Mouse (Mus musculus) hindbrain, postnatal 0 days (tissue): ENCODE results near the gene Aifm1. TPM values are rescaled to one million over a fixed set of nuclear protein-coding genes. Genes with fewer than 3 reads are reported as not detected.

Experiments
- ATAC-seq: fragments of 200-750 bp; cut with Nextera tagmentation; 2 replicates; pipeline ENCODE4 v1.8.0; 2017; ENCODE audit warnings: mild to moderate bottlenecking, moderate TSS enrichment, moderate library complexity
- DNase-seq: peaks from one replicate; pipeline ENCODE4 v3.0.0-alpha.2; 2015; ENCODE audit warnings: low spot score
- H3K27ac ChIP-seq: fragments of 300-500 bp; sonication (generic); 2 replicates; pipeline ENCODE4 v1.5.1; 2014; ENCODE audit warnings: mild to moderate bottlenecking
- H3K27me3 ChIP-seq: fragments of 300-500 bp; sonication (generic); 2 replicates; pipeline ENCODE4 v1.6.1; 2014; ENCODE audit warnings: low read length, mixed read lengths; ENCODE audit not compliant: insufficient read depth
- H3K36me3 ChIP-seq: fragments of 300-500 bp; sonication (generic); 2 replicates; pipeline ENCODE4 v1.6.1; 2014; ENCODE audit warnings: low read length, mixed read lengths; ENCODE audit not compliant: insufficient read depth
- H3K4me1 ChIP-seq: fragments of 300-500 bp; sonication (generic); 2 replicates; pipeline ENCODE4 v1.6.1; 2014; ENCODE audit warnings: antibody characterized with exemption, low read length, mixed read lengths; ENCODE audit not compliant: insufficient read depth
- H3K4me2 ChIP-seq: fragments of 300-500 bp; sonication (generic); 2 replicates; pipeline ENCODE4 v1.6.1; 2014; ENCODE audit warnings: low read depth, mild to moderate bottlenecking, low read length, moderate library complexity, mixed read lengths
- H3K4me3 ChIP-seq: fragments of 300-500 bp; sonication (generic); 2 replicates; pipeline ENCODE4 v1.5.1; 2014; ENCODE audit warnings: low read length
- H3K9ac ChIP-seq: fragments of 300-500 bp; sonication (generic); replicated peaks from 2 replicates; pipeline ENCODE4 v1.6.1; 2014; ENCODE audit warnings: mild to moderate bottlenecking, low read length, moderate library complexity, mixed read lengths
- H3K9me3 ChIP-seq: fragments of 300-500 bp; sonication (generic); 2 replicates; pipeline ENCODE4 v1.6.1; 2016; ENCODE audit warnings: low read length, mixed read lengths
- CTCF ChIP-seq: IDR thresholded peaks from 2 replicates; pipeline ENCODE4 v1.5.1; 2016; ENCODE audit warnings: antibody characterized with exemption, control low read depth, low read depth
- WGBS: fragments of 180-500 bp; shearing (Covaris S2); extraction: QIAGEN DNeasy Blood & Tissue Kit; methylation state at CpG from one replicate; pipeline ENCODE4 v1.1.7; 2014; 5-methylcytosine and 5-hydroxymethylcytosine counted together
- polyA plus RNA-seq: library from polyadenylated mRNA; unstranded; fragments of >200 nt; fragmentation: Nextera tagmentation; extraction: Ambion mirVana; gene quantifications from 2 replicates; pipeline ENCODE4 v1.2.1, GENCODE M21; 2015
- total RNA-seq: library from RNA; depleted of rRNA; stranded (reverse); fragments of >200 nt; gene quantifications from 2 replicates; pipeline ENCODE4 v1.2.3, GENCODE M21; 2014

Aifm1 gene
- total and polyA plus RNA-seq, 2 experiments from 2014 or later, result 7.2 to 32.9 TPM

DNA sequence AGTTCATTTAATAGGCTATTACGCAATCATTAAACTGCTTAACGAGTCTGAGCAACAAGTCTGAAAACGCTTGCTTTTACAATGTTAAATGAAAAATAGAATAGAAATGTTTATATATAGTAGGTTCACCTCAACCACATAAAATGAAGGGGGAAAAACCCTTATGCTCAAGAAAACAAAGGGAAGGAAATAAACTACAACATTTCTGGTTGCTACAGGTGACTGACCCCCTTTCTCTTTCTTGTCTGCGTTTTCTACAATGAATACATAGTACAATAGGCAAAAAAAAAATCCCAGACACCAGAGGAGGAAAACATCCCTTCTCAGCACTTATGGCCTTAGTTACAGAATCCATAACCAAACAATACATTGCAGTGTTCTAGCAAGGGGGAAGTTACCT, 32.3 kb downstream of the Aifm1 start:
- no peaks in the 10 kb centered on the region for H3K36me3 ChIP-seq
- no peak for ATAC-seq
- no peak for DNase-seq
- no peaks in the 10 kb centered on the region for H3K27me3 ChIP-seq
- no peak overlapping the region for H3K4me3 ChIP-seq
- no peak overlapping the region for H3K9ac ChIP-seq
- H3K9me3 ChIP-seq, result no peaks in the 10 kb centered on the region
- WGBS, result 86% methylated on average over 4 of the region's 4 CpGs
- no peak overlapping the region for H3K27ac ChIP-seq
- no peak overlapping the region for H3K4me2 ChIP-seq
- H3K4me1 ChIP-seq, result no peaks in the 10 kb centered on the region
- no peak for TF ChIP-seq CTCF

DNA sequence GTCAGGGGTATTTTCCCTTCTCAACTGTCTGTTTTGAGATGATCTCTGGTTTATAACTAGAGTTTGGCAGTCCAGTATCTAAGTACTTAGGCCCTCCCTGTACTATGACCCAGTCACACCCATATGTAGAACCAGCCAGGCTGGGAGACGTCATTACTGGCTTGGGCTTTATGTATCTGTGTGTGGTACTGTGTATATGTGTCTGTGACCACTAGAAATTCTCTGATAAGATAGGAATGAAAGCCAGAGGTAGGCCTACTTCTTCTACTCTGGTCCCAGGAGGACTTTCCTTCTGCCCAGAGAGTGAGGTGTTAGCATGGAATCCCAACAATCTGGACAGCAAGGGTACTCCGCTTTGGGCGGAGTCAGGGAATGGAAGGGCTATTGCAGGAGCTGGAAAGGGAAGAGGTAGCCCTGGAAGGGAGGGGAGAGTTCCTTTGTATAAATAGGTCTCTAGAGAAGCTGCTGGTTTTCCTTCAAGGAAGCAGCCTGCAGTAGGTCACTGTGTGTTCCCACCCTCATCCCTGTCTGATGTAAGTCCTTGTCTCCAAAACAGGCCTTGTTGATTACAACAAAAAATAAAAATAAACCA, 45.9 kb downstream of the Aifm1 start:
- TF ChIP-seq CTCF, result no peak
- DNase-seq (no peak), ATAC-seq (no peak)
- no peak overlapping the region for H3K4me2 ChIP-seq
- no peaks in the 10 kb centered on the region for H3K36me3 ChIP-seq
- no peaks in the 10 kb centered on the region for H3K9me3 ChIP-seq
- 85% methylated on average over 3 of the region's 3 CpGs for WGBS
- H3K4me1 ChIP-seq, result no peaks in the 10 kb centered on the region
- H3K4me3 ChIP-seq, result no peak overlapping the region
- H3K9ac ChIP-seq, result no peak overlapping the region
- no peak overlapping the region for H3K27ac ChIP-seq
- no peaks in the 10 kb centered on the region for H3K27me3 ChIP-seq

- no peak for ATAC-seq
- no peaks in the 10 kb centered on the region for H3K36me3 ChIP-seq
- no peak for DNase-seq
- no peaks in the 10 kb centered on the region for H3K27me3 ChIP-seq
- no peak overlapping the region for H3K4me3 ChIP-seq
- TF ChIP-seq CTCF, result no peak
- no peak overlapping the region for H3K4me2 ChIP-seq
- H3K4me1 ChIP-seq, result no peaks in the 10 kb centered on the region
- H3K9ac ChIP-seq, result no peak overlapping the region
- H3K9me3 ChIP-seq, result no peaks in the 10 kb centered on the region
- WGBS, result 87% methylated on average over 2 of the region's 2 CpGs
- no peak overlapping the region for H3K27ac ChIP-seq
These were observed 47.2 kb downstream of the Aifm1 start for GRCm38 (mm10) chrX:48466174-48466573.

GRCm38 (mm10) chrX:48464436-48464835, 48.9 kb downstream of the Aifm1 start:
- H3K4me3 ChIP-seq, result no peak overlapping the region
- WGBS, result 87% methylated on average over 6 of the region's 6 CpGs
- H3K36me3 ChIP-seq, result no peaks in the 10 kb centered on the region
- no peak for TF ChIP-seq CTCF
- no peaks in the 10 kb centered on the region for H3K4me1 ChIP-seq
- no peaks in the 10 kb centered on the region for H3K27me3 ChIP-seq
- ATAC-seq, result no peak
- H3K9ac ChIP-seq, result no peak overlapping the region
- DNase-seq, result no peak
- H3K9me3 ChIP-seq, result no peaks in the 10 kb centered on the region
- no peak overlapping the region for H3K4me2 ChIP-seq
- no peak overlapping the region for H3K27ac ChIP-seq

DNA sequence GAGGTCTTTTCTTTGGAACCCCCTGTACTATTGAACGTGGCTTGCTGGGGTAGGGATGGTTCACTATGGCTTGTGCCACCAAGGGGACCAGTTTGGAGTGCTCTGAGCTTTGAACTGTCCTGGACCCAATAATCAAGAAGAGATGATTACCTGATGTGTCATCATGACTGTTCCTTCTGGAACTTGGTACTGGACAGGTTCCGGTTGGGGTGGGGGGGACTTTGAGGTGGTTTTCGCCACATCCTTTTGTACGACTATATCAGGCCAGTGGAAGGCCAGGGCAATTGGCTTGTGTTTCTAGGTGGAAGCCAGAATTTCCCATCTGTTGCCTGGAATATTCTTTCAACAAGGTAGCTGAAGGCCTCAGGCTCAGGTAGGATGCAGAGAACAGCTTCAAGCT, 49.7 kb downstream of the Aifm1 start:
- H3K36me3 ChIP-seq, result no peaks in the 10 kb centered on the region
- no peak overlapping the region for H3K4me3 ChIP-seq
- ATAC-seq, result no peak
- H3K27me3 ChIP-seq, result no peaks in the 10 kb centered on the region
- TF ChIP-seq CTCF, result no peak
- H3K27ac ChIP-seq, result no peak overlapping the region
- DNase-seq, result no peak
- no peaks in the 10 kb centered on the region for H3K4me1 ChIP-seq
- H3K4me2 ChIP-seq, result no peak overlapping the region
- no peaks in the 10 kb centered on the region for H3K9me3 ChIP-seq
- no peak overlapping the region for H3K9ac ChIP-seq
- WGBS, result 92% methylated on average over 4 of the region's 4 CpGs

DNA sequence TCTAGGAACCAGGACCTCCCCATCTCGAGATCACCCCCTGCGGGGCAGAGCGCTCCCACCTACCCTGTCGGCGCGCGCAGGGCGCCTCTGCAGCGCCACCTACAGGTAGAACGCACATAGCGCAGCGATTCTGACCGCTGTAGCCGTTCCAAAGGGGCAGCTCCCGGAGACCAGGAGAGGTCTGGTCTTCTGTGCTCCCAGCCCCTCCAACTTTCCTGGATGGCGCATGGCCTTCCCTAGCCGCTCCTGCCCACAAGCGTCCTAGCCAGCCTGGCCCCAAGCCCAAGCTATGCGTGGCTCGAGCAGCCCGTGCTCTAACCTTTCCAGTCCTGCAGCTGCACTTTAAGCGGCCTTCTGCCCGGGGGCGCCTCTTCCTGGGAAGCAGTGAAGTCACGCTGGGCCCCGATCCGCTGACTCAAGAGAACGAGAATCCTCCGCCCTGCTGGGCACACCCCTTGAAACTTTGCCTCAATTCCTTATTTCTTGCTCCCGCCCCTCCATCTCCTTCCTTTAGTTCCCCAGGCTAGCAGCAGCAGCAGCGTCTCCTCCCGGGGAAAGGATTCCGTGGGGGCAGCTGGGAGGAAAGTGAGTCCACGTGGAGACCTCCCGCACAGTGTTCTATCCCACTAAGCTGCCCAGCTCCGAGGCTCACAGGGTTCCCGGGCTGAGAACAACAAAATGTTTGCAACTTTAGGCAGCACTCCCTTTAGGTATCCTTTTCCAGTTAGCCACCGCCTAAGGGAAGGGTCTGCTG, 50.4 kb downstream of the Aifm1 start, which contains the start of gene Elf4:
Elf4 (minus strand) TSS at position 379 of the 754 bp plus-strand sequence.
- no peaks in the 10 kb centered on the region for H3K36me3 ChIP-seq
- H3K9me3 ChIP-seq, result no peaks in the 10 kb centered on the region
- H3K4me2 ChIP-seq, result peak within 1 kb of the TSS; percentile 66
- TF ChIP-seq CTCF, result peak; percentile 88
- H3K27ac ChIP-seq, result no peak within 1 kb of the TSS
- H3K4me1 ChIP-seq, result no peaks in the 10 kb centered on the region
- DNase-seq (peak; percentile 77), ATAC-seq (peak; percentile 90)
- H3K27me3 ChIP-seq, result no peaks in the 10 kb centered on the region
- H3K9ac ChIP-seq, result no peak within 1 kb of the TSS; the same call in 1 of the 2 replicates
- peak within 1 kb of the TSS; percentile 34 for H3K4me3 ChIP-seq
- 26% methylated on average over 38 of the region's 38 CpGs for WGBS

DNA sequence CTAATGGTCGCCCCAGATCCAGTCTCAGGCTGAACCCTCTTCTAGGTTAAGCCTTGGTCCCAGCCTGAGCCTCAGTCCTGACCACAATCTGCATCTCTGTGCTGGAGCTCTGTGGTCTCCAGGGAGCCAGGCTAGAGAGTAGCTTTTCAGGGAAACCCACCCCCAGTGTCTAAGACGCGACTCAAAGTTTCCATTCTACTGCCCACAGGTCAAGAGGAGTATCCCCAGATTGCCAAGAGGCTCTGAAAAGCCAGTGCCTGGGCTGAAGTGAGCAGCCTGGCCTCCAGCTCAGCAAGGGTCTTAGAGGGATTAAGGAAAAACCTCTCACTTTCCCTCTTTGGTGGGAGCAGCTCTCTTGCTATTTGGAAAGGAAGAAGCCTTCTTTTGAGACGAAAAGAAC, 51.1 kb downstream of the Aifm1 start:
- 31% methylated on average over 4 of the region's 4 CpGs for WGBS
- no peaks in the 10 kb centered on the region for H3K9me3 ChIP-seq
- no peak overlapping the region for H3K9ac ChIP-seq
- no peaks in the 10 kb centered on the region for H3K36me3 ChIP-seq
- peak overlapping the region; percentile 66 for H3K4me2 ChIP-seq
- H3K27me3 ChIP-seq, result no peaks in the 10 kb centered on the region
- ATAC-seq (peak; percentile 50), DNase-seq (no peak)
- TF ChIP-seq CTCF, result no peak
- no peaks in the 10 kb centered on the region for H3K4me1 ChIP-seq
- no peak overlapping the region for H3K27ac ChIP-seq
- peak overlapping the region; percentile 34 for H3K4me3 ChIP-seq
